Mouse (Mus musculus): Measurements from ENCODE around the gene D330020A13Rik.

DNA sequence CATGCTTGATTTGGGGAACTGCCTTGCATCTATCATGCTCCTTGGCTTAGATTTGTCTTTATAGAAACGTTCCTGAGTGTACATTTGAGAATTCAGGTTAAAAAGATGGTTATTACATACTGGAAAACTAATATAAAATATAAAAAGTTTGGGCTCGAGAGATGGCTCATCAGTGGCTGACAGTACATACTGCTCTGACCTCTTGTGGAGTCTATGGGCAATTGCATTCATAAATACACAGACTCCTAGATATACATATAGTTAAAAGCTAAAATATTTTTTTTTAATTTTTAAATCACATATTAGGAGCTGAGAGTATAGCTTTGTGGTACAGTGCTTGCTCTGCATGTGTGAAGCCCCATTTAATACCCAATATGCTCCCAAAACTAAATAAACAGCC is 38.2 kb downstream of the D330020A13Rik start:
- TF ChIP-seq EP300 (IDR thresholded peaks at IDR 0.05): no peak
- TF ChIP-seq CTCF (IDR thresholded peaks at IDR 0.05): 0 out of 2 replicates have a peak, but pooled peaks have one; percentile 7

All from lung, postnatal 0 days (tissue).